Mouse (Mus musculus): ENCODE data around the gene Poc1a. TPM values are rescaled to one million over a fixed set of nuclear protein-coding genes. Genes with fewer than 3 reads are reported as not detected.

Gene Poc1a
- polyA plus RNA-seq, 1 experiment, result 20.6 TPM

DNA sequence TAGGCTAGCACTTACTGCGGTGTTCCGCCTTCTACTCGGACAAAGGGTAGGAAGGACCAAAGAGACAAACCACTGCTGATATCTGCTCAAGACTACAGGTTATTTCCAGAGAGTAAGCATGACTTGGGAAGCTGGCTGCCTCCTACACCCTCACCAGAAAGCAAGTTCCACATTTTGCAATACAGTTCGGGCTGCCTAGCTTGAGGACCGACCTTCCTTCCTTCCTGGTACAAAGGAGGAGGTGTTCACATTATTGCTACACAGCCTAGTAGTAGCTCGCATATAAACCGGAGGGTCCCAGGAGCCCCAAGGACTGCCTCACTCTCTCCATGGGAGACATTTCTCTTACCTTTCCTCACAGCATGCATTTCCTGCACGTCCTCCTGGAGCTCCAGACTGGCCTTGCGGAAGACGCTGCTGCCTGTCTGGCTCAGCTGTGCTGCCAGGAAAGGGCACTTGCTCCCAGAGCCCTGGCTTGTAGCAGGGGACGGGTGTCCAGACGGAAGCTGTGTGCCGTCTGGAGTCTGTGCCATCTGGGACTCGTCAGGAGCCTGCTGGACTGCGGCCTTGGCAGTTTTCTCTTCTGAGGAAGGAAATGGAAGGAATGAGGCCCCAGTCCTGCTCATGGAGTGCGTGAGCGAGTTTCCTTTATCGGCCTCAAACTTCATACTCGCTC lies 37.9 kb upstream of the Poc1a start:
- Histone ChIP-seq H3K36me3 (ENCODE audit: control insufficient read depth, insufficient read depth) (peaks cover 40% of the 10 kb centered on the region), H3ac (ENCODE audit: control insufficient read depth, insufficient read length, low read depth) (no peak overlapping the region), H3K79me3 (ENCODE audit: low read depth) (peaks cover 5% of the 10 kb centered on the region), H3K4me3 (ENCODE audit: insufficient read depth, poor library complexity, severe bottlenecking) (no peak overlapping the region), H3K79me2 (ENCODE audit: control insufficient read depth, insufficient read depth) (peaks cover 15% of the 10 kb centered on the region), H3K27me3 (ENCODE audit: control insufficient read depth, insufficient read depth, insufficient read length) (no peaks in the 10 kb centered on the region)
- TF ChIP-seq FOSL1 (IDR thresholded peaks at IDR 0.05; ENCODE audit: insufficient read depth, low read length, poor library complexity, severe bottlenecking) (no peak), CEBPB (IDR thresholded peaks at IDR 0.05; ENCODE audit: low read depth) (no peak), MYOG (IDR thresholded peaks at IDR 0.05; ENCODE audit: control insufficient read depth, extremely low read depth, insufficient read length) (no peak)

DNA sequence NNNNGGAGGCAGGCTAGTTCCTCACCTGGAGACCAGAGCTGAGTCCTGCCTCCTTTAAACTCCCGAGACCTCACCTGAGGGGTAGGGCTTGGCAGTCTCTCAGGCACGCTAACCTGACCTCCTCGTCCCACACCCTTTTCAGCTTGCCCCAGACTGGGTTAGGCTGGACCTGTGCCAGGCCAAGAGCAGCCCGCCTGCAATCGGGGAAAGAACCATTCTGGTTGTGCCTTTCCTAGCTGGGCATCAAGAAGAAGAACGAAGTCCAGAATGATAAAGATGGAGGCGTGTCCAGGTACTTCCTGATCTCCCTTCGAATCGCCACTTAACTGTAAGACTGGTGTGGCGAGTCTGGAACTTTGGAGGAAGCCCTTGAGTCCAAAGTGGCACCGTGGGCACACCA lies 31.3 kb upstream of the Poc1a start:
- Histone ChIP-seq H3K27me3 (ENCODE audit: control insufficient read depth, insufficient read depth, insufficient read length) (no peaks in the 10 kb centered on the region), H3ac (ENCODE audit: control insufficient read depth, insufficient read length, low read depth) (no peak overlapping the region), H3K36me3 (ENCODE audit: control insufficient read depth, insufficient read depth) (peaks cover 5% of the 10 kb centered on the region), H3K79me3 (ENCODE audit: low read depth) (peaks cover 5% of the 10 kb centered on the region), H3K4me3 (ENCODE audit: insufficient read depth, poor library complexity, severe bottlenecking) (no peak overlapping the region), H3K79me2 (ENCODE audit: control insufficient read depth, insufficient read depth) (peaks cover 15% of the 10 kb centered on the region)
- TF ChIP-seq FOSL1 (IDR thresholded peaks at IDR 0.05; ENCODE audit: insufficient read depth, low read length, poor library complexity, severe bottlenecking) (no peak), MYOG (IDR thresholded peaks at IDR 0.05; ENCODE audit: control insufficient read depth, extremely low read depth, insufficient read length) (no peak), MYOD1 (IDR thresholded peaks at IDR 0.05; ENCODE audit: control insufficient read depth, insufficient read length, low read depth) (no peak), USF1 (IDR thresholded peaks at IDR 0.05; ENCODE audit: low read depth) (no peak), CEBPB (IDR thresholded peaks at IDR 0.05; ENCODE audit: low read depth) (no peak), MAX (IDR thresholded peaks at IDR 0.05) (no peak), CTCF (IDR thresholded peaks at IDR 0.05; ENCODE audit: control insufficient read depth, insufficient read depth, insufficient read length) (no peak)

DNA sequence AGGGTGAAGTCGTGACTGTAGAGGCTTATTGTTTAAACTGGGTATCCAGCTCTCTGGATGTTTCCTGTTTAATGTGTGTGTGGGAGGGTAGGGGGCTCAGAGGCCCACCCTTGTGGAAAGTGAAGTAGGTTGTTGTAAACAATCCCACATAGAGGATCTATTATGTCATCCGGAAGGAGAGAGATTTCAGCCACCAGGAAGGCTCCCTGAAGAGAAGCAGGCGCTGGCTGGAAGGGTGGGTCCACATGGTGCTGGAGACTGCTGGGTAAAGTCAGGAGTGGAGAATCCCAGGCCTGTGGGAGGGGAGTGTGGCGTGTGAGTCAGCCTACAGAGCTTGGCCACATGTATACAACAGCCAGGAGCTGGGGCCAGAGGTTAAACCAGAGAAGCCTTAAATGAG lies 30.6 kb upstream of the Poc1a start:
- H3K4me3 ChIP-seq (ENCODE audit: insufficient read depth, poor library complexity, severe bottlenecking), result no peak overlapping the region
- H3K79me3 ChIP-seq (ENCODE audit: low read depth), result peaks cover 5% of the 10 kb centered on the region
- H3K27me3 ChIP-seq (ENCODE audit: control insufficient read depth, insufficient read depth, insufficient read length), result no peaks in the 10 kb centered on the region
- H3K36me3 ChIP-seq (ENCODE audit: control insufficient read depth, insufficient read depth), result no peaks in the 10 kb centered on the region
- no peak for TF ChIP-seq MYOD1 (IDR thresholded peaks at IDR 0.05; ENCODE audit: control insufficient read depth, insufficient read length, low read depth)
- no peak for TF ChIP-seq MAX (IDR thresholded peaks at IDR 0.05)
- no peak for TF ChIP-seq CTCF (IDR thresholded peaks at IDR 0.05; ENCODE audit: control insufficient read depth, insufficient read depth, insufficient read length)
- no peak for TF ChIP-seq MYOG (IDR thresholded peaks at IDR 0.05; ENCODE audit: control insufficient read depth, extremely low read depth, insufficient read length)
- no peak for TF ChIP-seq USF1 (IDR thresholded peaks at IDR 0.05; ENCODE audit: low read depth)
- no peak for TF ChIP-seq CEBPB (IDR thresholded peaks at IDR 0.05; ENCODE audit: low read depth)
- no peak for TF ChIP-seq FOSL1 (IDR thresholded peaks at IDR 0.05; ENCODE audit: insufficient read depth, low read length, poor library complexity, severe bottlenecking)
- no peak overlapping the region for H3ac ChIP-seq (ENCODE audit: control insufficient read depth, insufficient read length, low read depth)
- H3K79me2 ChIP-seq (ENCODE audit: control insufficient read depth, insufficient read depth), result peaks cover 15% of the 10 kb centered on the region

DNA sequence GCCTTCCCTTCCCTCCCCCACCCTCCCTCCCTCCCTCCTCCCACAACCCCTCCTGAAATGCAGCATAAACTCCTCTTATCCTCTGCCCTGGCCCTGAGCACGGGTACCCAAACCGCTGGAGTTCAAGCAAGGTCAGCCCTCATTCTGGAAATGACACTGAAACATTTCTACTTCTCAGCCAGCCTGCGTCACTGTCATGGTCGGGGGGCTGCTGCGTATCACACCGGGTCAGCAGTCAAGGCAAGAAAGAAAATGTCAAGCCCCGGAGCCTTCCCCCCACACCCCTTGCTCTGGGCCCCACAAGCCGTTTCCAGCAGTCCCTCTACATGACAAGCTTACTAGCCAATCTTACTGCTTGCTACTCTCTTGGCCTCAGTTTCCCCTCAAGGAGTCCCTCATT lies 29.8 kb upstream of the Poc1a start:
- Histone ChIP-seq H3K79me2 (ENCODE audit: control insufficient read depth, insufficient read depth) (peaks cover 15% of the 10 kb centered on the region), H3K27me3 (ENCODE audit: control insufficient read depth, insufficient read depth, insufficient read length) (no peaks in the 10 kb centered on the region), H3K36me3 (ENCODE audit: control insufficient read depth, insufficient read depth) (no peaks in the 10 kb centered on the region), H3K4me3 (ENCODE audit: insufficient read depth, poor library complexity, severe bottlenecking) (no peak overlapping the region), H3ac (ENCODE audit: control insufficient read depth, insufficient read length, low read depth) (no peak overlapping the region), H3K79me3 (ENCODE audit: low read depth) (peaks cover 5% of the 10 kb centered on the region)
- no peak for TF ChIP-seq MYOD1 (IDR thresholded peaks at IDR 0.05; ENCODE audit: control insufficient read depth, insufficient read length, low read depth)
- no peak for TF ChIP-seq FOSL1 (IDR thresholded peaks at IDR 0.05; ENCODE audit: insufficient read depth, low read length, poor library complexity, severe bottlenecking)

DNA sequence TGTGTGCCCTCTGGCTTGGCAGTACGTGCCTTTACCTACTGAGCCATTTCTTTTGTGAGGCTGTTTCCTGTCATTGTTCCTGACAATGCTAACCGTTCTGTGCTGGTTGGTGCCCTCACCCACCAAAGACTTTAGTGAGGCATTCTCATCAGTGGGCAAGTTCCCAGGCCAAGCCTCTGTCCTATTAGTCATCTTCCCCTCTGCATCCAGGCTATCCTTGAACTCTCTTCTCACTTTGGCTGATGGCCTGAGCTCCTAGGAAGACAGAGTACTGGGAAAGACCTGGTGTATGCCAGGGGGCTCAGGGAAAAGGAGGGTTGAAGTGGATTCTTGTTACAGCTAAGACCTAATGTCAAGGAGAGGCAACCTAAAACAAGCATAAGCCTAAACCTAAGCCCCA lies 26.9 kb upstream of the Poc1a start:
- H3K79me2 ChIP-seq (ENCODE audit: control insufficient read depth, insufficient read depth), result no peaks in the 10 kb centered on the region
- H3K4me3 ChIP-seq (ENCODE audit: insufficient read depth, poor library complexity, severe bottlenecking), result no peak overlapping the region
- no peaks in the 10 kb centered on the region for H3K36me3 ChIP-seq (ENCODE audit: control insufficient read depth, insufficient read depth)
- no peak overlapping the region for H3ac ChIP-seq (ENCODE audit: control insufficient read depth, insufficient read length, low read depth)
- peaks cover 6% of the 10 kb centered on the region for H3K27me3 ChIP-seq (ENCODE audit: control insufficient read depth, insufficient read depth, insufficient read length)
- TF ChIP-seq USF1 (IDR thresholded peaks at IDR 0.05; ENCODE audit: low read depth), result no peak
- TF ChIP-seq CEBPB (IDR thresholded peaks at IDR 0.05; ENCODE audit: low read depth), result no peak
- no peak for TF ChIP-seq MYOG (IDR thresholded peaks at IDR 0.05; ENCODE audit: control insufficient read depth, extremely low read depth, insufficient read length)
- TF ChIP-seq MAX (IDR thresholded peaks at IDR 0.05), result no peak
- TF ChIP-seq MYOD1 (IDR thresholded peaks at IDR 0.05; ENCODE audit: control insufficient read depth, insufficient read length, low read depth), result no peak
- no peak for TF ChIP-seq FOSL1 (IDR thresholded peaks at IDR 0.05; ENCODE audit: insufficient read depth, low read length, poor library complexity, severe bottlenecking)
- no peak for TF ChIP-seq CTCF (IDR thresholded peaks at IDR 0.05; ENCODE audit: control insufficient read depth, insufficient read depth, insufficient read length)
- no peaks in the 10 kb centered on the region for H3K79me3 ChIP-seq (ENCODE audit: low read depth)

DNA sequence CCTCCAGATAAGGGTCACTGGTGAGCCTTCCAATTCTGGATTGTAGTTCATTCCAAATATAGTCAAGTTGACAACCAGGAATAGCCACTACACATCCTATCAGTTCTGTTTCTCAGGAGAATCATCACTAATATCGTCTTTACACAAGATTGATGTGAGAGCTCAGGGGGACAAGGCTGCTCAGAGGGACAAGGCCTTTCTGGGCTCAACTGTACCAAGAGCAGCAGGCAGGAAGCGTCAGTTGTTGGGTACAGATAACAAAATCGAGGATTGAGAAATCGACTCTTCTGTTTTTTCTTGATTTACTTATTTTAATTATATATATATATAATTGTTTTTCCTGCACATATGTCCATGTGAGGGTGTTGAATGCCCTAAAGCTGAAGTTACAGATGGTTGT lies 22.4 kb upstream of the Poc1a start:
- Histone ChIP-seq H3K4me3 (ENCODE audit: insufficient read depth, poor library complexity, severe bottlenecking) (no peak overlapping the region), H3K36me3 (ENCODE audit: control insufficient read depth, insufficient read depth) (no peaks in the 10 kb centered on the region), H3K79me3 (ENCODE audit: low read depth) (no peaks in the 10 kb centered on the region), H3K27me3 (ENCODE audit: control insufficient read depth, insufficient read depth, insufficient read length) (peaks cover 14% of the 10 kb centered on the region), H3K79me2 (ENCODE audit: control insufficient read depth, insufficient read depth) (no peaks in the 10 kb centered on the region), H3ac (ENCODE audit: control insufficient read depth, insufficient read length, low read depth) (no peak overlapping the region)
- no peak for TF ChIP-seq MYOD1 (IDR thresholded peaks at IDR 0.05; ENCODE audit: control insufficient read depth, insufficient read length, low read depth)
- TF ChIP-seq FOSL1 (IDR thresholded peaks at IDR 0.05; ENCODE audit: insufficient read depth, low read length, poor library complexity, severe bottlenecking), result no peak
- TF ChIP-seq CTCF (IDR thresholded peaks at IDR 0.05; ENCODE audit: control insufficient read depth, insufficient read depth, insufficient read length), result no peak
- no peak for TF ChIP-seq USF1 (IDR thresholded peaks at IDR 0.05; ENCODE audit: low read depth)
- TF ChIP-seq MAX (IDR thresholded peaks at IDR 0.05), result no peak
- TF ChIP-seq MYOG (IDR thresholded peaks at IDR 0.05; ENCODE audit: control insufficient read depth, extremely low read depth, insufficient read length), result no peak
- TF ChIP-seq CEBPB (IDR thresholded peaks at IDR 0.05; ENCODE audit: low read depth), result no peak
